Mouse (Mus musculus) ES-E14 (cell line): Measurements from ENCODE around the gene Dennd4c.

ENCODE experiments used
- CHD2 ChIP-seq: IDR thresholded peaks from 2 replicates; pipeline ENCODE4 v1.6.1; 2014; ENCODE audit warnings: mild to moderate bottlenecking, low read depth, low read length, inconsistent platforms
- HCFC1 ChIP-seq: IDR thresholded peaks from 2 replicates; pipeline ENCODE4 v1.6.1; 2012; ENCODE audit warnings: low read length, inconsistent platforms, borderline replicate concordance; ENCODE audit not compliant: insufficient read depth
- MAFK ChIP-seq: IDR thresholded peaks from 2 replicates; pipeline ENCODE4 v1.6.1; 2014; ENCODE audit warnings: mild to moderate bottlenecking, low read depth, low read length, inconsistent platforms; ENCODE audit not compliant: insufficient read depth
- ZC3H11A ChIP-seq: IDR thresholded peaks from 2 replicates; pipeline ENCODE4 v1.6.1; 2012; ENCODE audit warnings: low read depth, mild to moderate bottlenecking, inconsistent platforms, low read length, borderline replicate concordance
- ZNF384 ChIP-seq: IDR thresholded peaks from 2 replicates; pipeline ENCODE4 v1.6.1; 2012; ENCODE audit warnings: low read depth, low read length, inconsistent platforms

DNA sequence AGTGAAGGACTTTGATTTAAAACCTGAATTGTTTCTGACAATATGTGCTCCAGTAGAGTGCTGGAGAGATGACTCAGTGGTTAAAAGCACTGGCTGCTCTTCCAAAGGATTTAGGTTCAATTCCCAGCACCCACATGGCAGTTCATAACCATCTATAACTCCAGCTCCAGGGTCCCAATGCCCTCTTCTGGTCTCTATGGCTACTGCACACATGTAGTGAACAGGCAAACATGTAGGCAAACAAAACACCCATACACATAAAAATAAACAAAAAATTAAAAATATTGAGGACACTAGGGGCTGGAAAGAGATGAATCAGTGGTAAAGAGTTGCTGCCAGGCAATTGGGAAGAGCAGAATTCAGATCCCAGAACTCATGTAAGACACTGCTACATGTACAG, 123.6 kb downstream of the Dennd4c start:
- no peak for TF ChIP-seq ZC3H11A
- no peak for TF ChIP-seq ZNF384
- no peak for TF ChIP-seq CHD2
- no peak for TF ChIP-seq HCFC1
- TF ChIP-seq MAFK = no peak
